Mouse (Mus musculus) embryonic facial prominence, embryonic 10.5 days (tissue): ENCODE measurements around the gene Arfgap2. TPM values are rescaled to one million over a fixed set of nuclear protein-coding genes. Genes with fewer than 3 reads are reported as not detected.
"Not testable (repeated sequence)": the region's sequence is repeated elsewhere in the genome, so short reads cannot be mapped to it uniquely, and the experiment has no call there.

Experiments
- DNase-seq: peaks from one replicate; pipeline ENCODE4 v3.0.0-alpha.2; 2017; ENCODE audit warnings: low spot score
- H3K27ac ChIP-seq: fragments of 300-500 bp; sonication (generic); replicated peaks from 2 replicates; pipeline ENCODE4 v1.5.1; 2016; ENCODE audit warnings: mild to moderate bottlenecking
- H3K27me3 ChIP-seq: fragments of 300-500 bp; sonication (generic); replicated peaks from 2 replicates; pipeline ENCODE4 v1.6.1; 2016; ENCODE audit warnings: low read depth, mild to moderate bottlenecking; ENCODE audit not compliant: poor library complexity, severe bottlenecking
- H3K36me3 ChIP-seq: fragments of 300-500 bp; sonication (generic); replicated peaks from 2 replicates; pipeline ENCODE4 v1.6.1; 2016; ENCODE audit warnings: mild to moderate bottlenecking, moderate library complexity
- H3K4me1 ChIP-seq: fragments of 300-500 bp; sonication (generic); 2 replicates; pipeline ENCODE4 v1.6.1; 2016
- H3K4me3 ChIP-seq: fragments of 300-500 bp; sonication (generic); 2 replicates; pipeline ENCODE4 v1.5.1; 2016; ENCODE audit warnings: mild to moderate bottlenecking, moderate library complexity
- H3K9me3 ChIP-seq: fragments of 300-500 bp; sonication (generic); 2 replicates; pipeline ENCODE4 v1.6.1; 2016; ENCODE audit warnings: mild to moderate bottlenecking
- WGBS: fragments of 180-500 bp; shearing (Covaris S2); methylation state at CpG from one replicate; pipeline ENCODE4 v1.1.7; 2016; 5-methylcytosine and 5-hydroxymethylcytosine counted together
- polyA plus RNA-seq: library from polyadenylated mRNA; unstranded; fragments of >200 nt; fragmentation: Nextera tagmentation; extraction: Ambion mirVana; gene quantifications from 2 replicates; pipeline ENCODE4 v1.2.1, GENCODE M21; 2016

Gene Arfgap2
- polyA plus RNA-seq = 101 and 102 TPM in 2 replicates

GRCm38 (mm10) chr2:91264711-91265681 lies at the start of gene Arfgap2:
TSS of gene Arfgap2 (plus strand) at chr2:91264974.
- peak; percentile 99 for DNase-seq
- Histone ChIP-seq H3K4me3 (peak within 1 kb of the TSS; percentile 92), H3K9me3 (no peaks in the 10 kb centered on the region), H3K27me3 (no peaks in the 10 kb centered on the region), H3K4me1 (peaks cover 25% of the 10 kb centered on the region), H3K27ac (peak within 1 kb of the TSS; percentile 97), H3K36me3 (peaks cover 69% of the 10 kb centered on the region)
- whole genome bisulfite sequencing = 2% methylated on average over 72 of the region's 72 CpGs

GRCm38 (mm10) chr2:91217032-91217431 lies 47.7 kb upstream of the Arfgap2 start:
- Histone ChIP-seq H3K4me1 (no peaks in the 10 kb centered on the region), H3K36me3 (peaks cover 52% of the 10 kb centered on the region), H3K27me3 (no peaks in the 10 kb centered on the region), H3K4me3 (no peak overlapping the region), H3K9me3 (no peaks in the 10 kb centered on the region), H3K27ac (no peak overlapping the region)
- 75% methylated on average over 4 of the region's 4 CpGs for WGBS
- no peak for DNase-seq

- Histone ChIP-seq H3K27ac (no peak overlapping the region), H3K4me1 (no peaks in the 10 kb centered on the region), H3K9me3 (no peaks in the 10 kb centered on the region), H3K4me3 (no peak overlapping the region), H3K27me3 (no peaks in the 10 kb centered on the region), H3K36me3 (peaks cover 19% of the 10 kb centered on the region)
- 95% methylated on average over 3 of the region's 3 CpGs for WGBS
- DNase-seq = no peak
Observed at GRCm38 (mm10) chr2:91220501-91220900, 44.3 kb upstream of the Arfgap2 start.

GRCm38 (mm10) chr2:91223614-91224013 lies 41.2 kb upstream of the Arfgap2 start:
- Histone ChIP-seq H3K4me1 (no peaks in the 10 kb centered on the region), H3K27me3 (no peaks in the 10 kb centered on the region), H3K27ac (no peak overlapping the region), H3K9me3 (no peaks in the 10 kb centered on the region), H3K4me3 (no peak overlapping the region), H3K36me3 (0 out of 2 replicates have a peak, but pooled peaks cover 2% of the 10 kb centered on the region)
- WGBS = 87% methylated on average over 2 of the region's 2 CpGs
- DNase-seq = no peak

GRCm38 (mm10) chr2:91229735-91230134 lies 35.0 kb upstream of the Arfgap2 start:
- Histone ChIP-seq H3K27me3 (no peaks in the 10 kb centered on the region), H3K36me3 (0 out of 2 replicates have a peak, but pooled peaks cover 7% of the 10 kb centered on the region), H3K4me1 (no peaks in the 10 kb centered on the region), H3K27ac (no peak overlapping the region), H3K4me3 (no peak overlapping the region), H3K9me3 (no peaks in the 10 kb centered on the region)
- no peak for DNase-seq
- WGBS = 76% methylated on average over 2 of the region's 2 CpGs

GRCm38 (mm10) chr2:91236601-91237510 lies 27.9 kb upstream of the Arfgap2 start, which contains the start of gene Ddb2:
TSS of gene Ddb2 (minus strand) at chr2:91236982.
- Histone ChIP-seq H3K4me3 (peak within 1 kb of the TSS; percentile 67), H3K9me3 (no peaks in the 10 kb centered on the region), H3K4me1 (peaks cover 10% of the 10 kb centered on the region), H3K27me3 (no peaks in the 10 kb centered on the region), H3K27ac (peak within 1 kb of the TSS; percentile 89), H3K36me3 (0 out of 2 replicates have a peak, but pooled peaks cover 7% of the 10 kb centered on the region)
- DNase-seq = peak; percentile 99
- WGBS = under 1% methylated on average over 48 of the region's 48 CpGs

- H3K27me3 ChIP-seq, DNase-seq, H3K36me3 ChIP-seq, H3K9me3 ChIP-seq: not testable (repeated sequence)
- peaks cover 10% of the 10 kb centered on the region for H3K4me1 ChIP-seq
- H3K27ac ChIP-seq = peak overlapping the region; percentile 89
- WGBS = 25% methylated on average over 4 of the region's 4 CpGs
- peak overlapping the region; percentile 67 for H3K4me3 ChIP-seq
Observed at GRCm38 (mm10) chr2:91237511-91238080, 27.2 kb upstream of the Arfgap2 start.

GRCm38 (mm10) chr2:91242547-91242946 lies 22.2 kb upstream of the Arfgap2 start:
- 72% methylated on average over 5 of the region's 5 CpGs for WGBS
- Histone ChIP-seq H3K27ac (no peak overlapping the region), H3K4me1 (peaks cover 9% of the 10 kb centered on the region), H3K4me3 (no peak overlapping the region), H3K9me3 (no peaks in the 10 kb centered on the region), H3K27me3 (no peaks in the 10 kb centered on the region), H3K36me3 (no peaks in the 10 kb centered on the region)
- DNase-seq = no peak

- peak overlapping the region; percentile 48 for H3K27ac ChIP-seq
- H3K27me3 ChIP-seq = no peaks in the 10 kb centered on the region
- no peak for DNase-seq
- H3K9me3 ChIP-seq = no peaks in the 10 kb centered on the region
- peaks cover 6% of the 10 kb centered on the region; the same call in 1 of the 2 replicates for H3K4me1 ChIP-seq
- 65% methylated on average over 3 of the region's 3 CpGs for WGBS
- no peaks in the 10 kb centered on the region for H3K36me3 ChIP-seq
- no peak overlapping the region for H3K4me3 ChIP-seq
Observed at GRCm38 (mm10) chr2:91243416-91243815, 21.4 kb upstream of the Arfgap2 start.

- Histone ChIP-seq H3K27ac (no peak overlapping the region), H3K36me3 (no peaks in the 10 kb centered on the region), H3K4me1 (peaks cover 6% of the 10 kb centered on the region; the same call in 1 of the 2 replicates), H3K4me3 (no peak overlapping the region), H3K9me3 (no peaks in the 10 kb centered on the region), H3K27me3 (no peaks in the 10 kb centered on the region)
- WGBS = 79% methylated on average over 5 of the region's 5 CpGs
- no peak for DNase-seq
Observed at GRCm38 (mm10) chr2:91244557-91245228, 20.1 kb upstream of the Arfgap2 start.

GRCm38 (mm10) chr2:91248366-91248765 lies 16.4 kb upstream of the Arfgap2 start:
- peaks cover 11% of the 10 kb centered on the region; the same call in 1 of the 2 replicates for H3K4me1 ChIP-seq
- no peak overlapping the region for H3K27ac ChIP-seq
- H3K9me3 ChIP-seq = no peaks in the 10 kb centered on the region
- H3K27me3 ChIP-seq = peaks cover 11% of the 10 kb centered on the region
- 92% methylated on average over 4 of the region's 4 CpGs for WGBS
- DNase-seq = no peak
- no peak overlapping the region for H3K4me3 ChIP-seq
- H3K36me3 ChIP-seq = no peaks in the 10 kb centered on the region
